Mouse (Mus musculus) spleen, embryonic (tissue): Measurements from ENCODE around the gene Slc35f4.
"Not testable (repeated sequence)": the region's sequence is repeated elsewhere in the genome, so short reads cannot be mapped to it uniquely, and the experiment has no call there.

Experiments
- CTCF ChIA-PET: fragments of 350-600 bp; sonication (Branson Sonifier 250); formaldehyde crosslinking; loops from one replicate; lab custom pipeline; 2022; lab: Charles Lee

Gene Slc35f4

DNA sequence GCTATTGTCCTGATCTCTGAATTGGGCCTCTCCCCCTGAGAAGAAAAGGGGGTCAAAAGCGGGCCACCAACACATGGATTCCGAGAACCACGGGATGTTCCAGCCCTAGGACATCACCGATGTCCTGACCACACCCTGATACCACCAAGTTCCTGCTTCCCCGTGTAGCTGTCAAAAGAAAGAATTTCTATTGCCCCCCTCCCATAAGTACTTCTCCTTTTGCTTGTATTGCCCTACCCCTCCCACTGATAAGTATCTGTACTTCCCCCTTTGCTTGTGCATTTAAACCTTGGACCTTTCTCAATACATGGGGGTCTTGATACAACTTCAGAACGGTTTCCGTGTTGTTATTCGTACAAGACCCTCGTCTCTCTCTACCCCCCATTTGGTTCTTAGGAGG lies 247.4 kb downstream of the Slc35f4 start:
- CTCF ChIA-PET: not testable (repeated sequence)

DNA sequence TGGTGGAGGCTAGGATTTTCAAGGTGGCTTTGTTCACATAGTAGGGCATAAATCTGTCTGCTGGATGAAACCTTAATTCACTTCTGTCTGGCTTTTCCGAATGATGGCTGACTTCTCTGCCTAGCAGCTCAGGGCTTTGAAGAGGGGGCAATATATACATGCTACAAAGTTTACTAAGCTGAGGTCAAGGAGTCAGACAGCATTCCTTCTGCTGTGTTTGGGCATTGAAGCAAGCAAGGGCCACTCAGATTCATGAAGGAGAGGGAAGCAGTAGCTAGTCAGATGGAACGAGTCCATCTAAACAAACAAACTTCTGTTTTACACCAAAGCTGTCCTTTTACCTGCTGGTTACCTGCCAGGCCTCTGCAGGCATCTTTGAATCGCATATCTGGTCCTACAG lies 248.2 kb downstream of the Slc35f4 start:
- CTCF ChIA-PET: no interaction called here

- CTCF ChIA-PET: interaction anchor here (0.5 kb wide), 1 partner anchor 418 kb away, joined by 3 read pairs; no protein-coding TSS in a partner anchor
These were observed 250.5 kb downstream of the Slc35f4 start for GRCm38 (mm10) chr14:49275376-49275775.

DNA sequence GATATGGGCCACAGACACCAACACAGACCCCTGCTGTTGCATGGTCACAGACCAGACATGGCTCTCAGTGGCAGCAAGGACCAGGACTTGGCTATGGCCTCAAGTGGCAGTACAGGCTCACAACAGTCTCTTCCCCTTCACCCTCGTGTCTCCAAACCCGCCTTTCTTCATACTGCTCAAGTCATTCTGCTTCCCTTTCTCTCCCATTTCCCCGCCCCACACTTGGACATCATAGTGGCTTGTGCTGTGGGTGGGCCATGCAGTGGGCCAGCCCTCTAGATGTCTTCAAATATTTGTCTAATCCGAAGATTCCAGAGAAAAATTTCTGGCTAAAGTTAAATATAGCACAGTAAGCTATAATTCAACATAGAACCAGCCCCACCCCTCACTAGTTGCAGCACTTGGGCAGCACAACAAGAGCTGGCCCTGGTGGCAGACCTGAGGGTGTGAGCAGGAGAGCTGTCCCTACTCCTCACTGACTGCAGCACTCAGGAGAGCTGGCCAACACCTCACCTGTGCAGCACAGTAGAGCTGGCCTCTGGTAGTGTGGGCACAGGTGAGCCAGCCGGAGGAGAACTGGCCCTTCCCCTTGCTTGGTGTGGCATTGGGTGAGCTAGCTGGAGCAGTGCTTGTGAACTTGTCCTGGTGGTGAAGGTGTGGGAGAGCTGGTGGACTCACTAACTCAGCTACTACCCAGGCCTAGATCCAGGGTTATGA lies 260.4 kb downstream of the Slc35f4 start:
- CTCF ChIA-PET: no interaction called here
